Mouse (Mus musculus): ENCODE results near the gene Plcg2. TPM values are rescaled to one million over a fixed set of nuclear protein-coding genes. Genes with fewer than 3 reads are reported as not detected.

Plcg2 gene
- 2.8 and 4.3 TPM in 2 replicates for polyA plus RNA-seq (2012; rRNA removed)
- polyA plus RNA-seq (2014; fragmentation: Nextera tagmentation; extraction: Ambion mirVana) = 5.0 and 5.4 TPM in 2 replicates

DNA sequence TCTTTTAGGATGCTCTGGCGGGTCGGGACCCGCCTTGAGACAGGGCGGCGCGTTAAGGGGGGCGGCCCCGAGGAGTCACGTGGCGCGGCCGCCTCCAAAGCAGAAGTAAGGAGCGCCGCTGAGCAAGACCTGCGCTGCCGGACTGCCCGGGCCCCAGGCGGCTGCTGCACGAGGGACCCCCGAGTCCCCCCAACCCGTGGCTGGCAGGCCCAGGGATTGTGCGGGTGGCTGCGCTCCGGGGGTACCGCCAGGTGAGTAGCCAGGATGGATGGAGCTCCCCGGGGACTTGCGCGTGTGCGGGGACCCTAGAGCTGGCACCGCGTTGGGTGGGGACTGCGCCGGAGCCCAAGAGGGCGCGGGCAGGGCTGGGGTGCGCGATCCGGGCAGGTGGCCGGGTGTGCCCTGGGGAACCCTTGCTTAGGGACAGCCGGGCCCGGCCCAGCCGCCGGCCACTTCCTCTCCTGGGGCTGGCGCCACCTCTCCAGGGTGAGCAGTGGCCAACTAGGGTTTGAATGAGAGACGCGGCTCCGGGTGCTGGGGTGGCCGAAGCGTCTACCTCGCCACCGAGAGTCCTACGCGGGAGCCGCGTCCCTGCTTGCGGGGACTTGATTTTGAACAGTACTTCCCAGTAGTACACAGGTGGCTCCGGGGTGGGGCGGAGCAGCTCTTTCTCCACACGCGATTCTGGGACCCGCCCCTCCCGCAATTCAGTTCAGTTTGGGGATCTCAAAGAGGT, at the start of gene Plcg2:
Gene Plcg2 (plus strand): TSS at position 113 of the 736 bp plus-strand sequence.
- no peaks in the 10 kb centered on the region for H3K9me3 ChIP-seq (ENCODE audit: control insufficient read depth, low read length)
- WGBS (ENCODE audit: insufficient replicate concordance) = 1% methylated on average over 62 of the region's 62 CpGs
- no peaks in the 10 kb centered on the region; a peak in 1 of 4 replicates for H3K4me1 ChIP-seq (replicated peaks; ENCODE audit: control insufficient read depth in 2 of 2, insufficient read depth in 2 of 2, low read length in 1 of 2)
- H3K27ac ChIP-seq = no peak within 1 kb of the TSS
- DNase-seq (ENCODE audit: low read depth in 3 of 3, low spot score in 3 of 3) (no peak), ATAC-seq (ENCODE audit: insufficient read depth) (peak; percentile 45; the same call in 1 of the 2 replicates)
- no peak for TF ChIP-seq EP300 (IDR thresholded peaks at IDR 0.05; ENCODE audit: low read depth)
- no peak for TF ChIP-seq CTCF (IDR thresholded peaks at IDR 0.05; ENCODE audit: low read depth)
- H3K9ac ChIP-seq (replicated peaks) = no peak within 1 kb of the TSS; the same call in 1 of the 2 replicates
- no peaks in the 10 kb centered on the region for H3K36me3 ChIP-seq (replicated peaks; ENCODE audit: control insufficient read depth, insufficient read depth, low read depth)
- H3K4me2 ChIP-seq (ENCODE audit: low read depth) = peak within 1 kb of the TSS; percentile 66
- peak within 1 kb of the TSS; percentile 40 to 44 for H3K4me3 ChIP-seq (ENCODE audit: insufficient read depth in 1 of 2, low read depth in 2 of 2, low read length in 2 of 2)
- H3K27me3 ChIP-seq (ENCODE audit: control insufficient read depth, insufficient read depth, low read length) = peaks cover 24% of the 10 kb centered on the region

DNA sequence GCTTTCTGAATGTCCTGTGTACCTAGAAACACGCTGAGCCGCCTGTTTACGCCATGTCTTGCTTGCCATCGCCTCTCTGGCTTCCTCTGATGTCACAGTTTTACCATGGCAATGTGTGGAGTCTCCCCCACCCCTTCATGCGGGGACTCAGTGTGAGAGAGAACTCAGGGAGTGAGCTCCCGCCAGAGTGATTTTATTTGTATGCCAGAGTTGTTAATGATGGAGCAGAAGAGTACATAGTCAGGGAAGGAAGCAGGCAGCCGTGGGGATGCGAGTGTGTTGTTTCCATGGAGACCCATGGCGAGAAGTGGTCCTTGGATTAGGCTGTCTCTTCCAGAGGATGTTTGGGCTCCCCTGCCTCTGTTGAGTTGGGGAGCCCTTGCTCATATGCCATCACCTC, 47.0 kb upstream of the Plcg2 start:
- Histone ChIP-seq H3K9ac (replicated peaks) (no peak overlapping the region), H3K27ac (no peak overlapping the region), H3K27me3 (ENCODE audit: control insufficient read depth, insufficient read depth, low read length) (no peaks in the 10 kb centered on the region), H3K36me3 (replicated peaks; ENCODE audit: control insufficient read depth, insufficient read depth, low read depth) (peaks cover 16% of the 10 kb centered on the region), H3K4me1 (replicated peaks; ENCODE audit: control insufficient read depth in 2 of 2, insufficient read depth in 2 of 2, low read length in 1 of 2) (no peaks in the 10 kb centered on the region), H3K9me3 (ENCODE audit: control insufficient read depth, low read length) (no peaks in the 10 kb centered on the region), H3K4me3 (ENCODE audit: insufficient read depth in 1 of 2, low read depth in 2 of 2, low read length in 2 of 2) (no peak overlapping the region), H3K4me2 (ENCODE audit: low read depth) (no peak overlapping the region)
- WGBS (ENCODE audit: insufficient replicate concordance) = 81% methylated on average over 9 of the region's 9 CpGs
- DNase-seq (ENCODE audit: low read depth in 3 of 3, low spot score in 3 of 3) (no peak), ATAC-seq (ENCODE audit: insufficient read depth) (no peak)
- TF ChIP-seq CTCF (IDR thresholded peaks at IDR 0.05; ENCODE audit: low read depth) = no peak
- TF ChIP-seq EP300 (IDR thresholded peaks at IDR 0.05; ENCODE audit: low read depth) = no peak

- Histone ChIP-seq H3K27ac (no peak overlapping the region), H3K36me3 (replicated peaks; ENCODE audit: control insufficient read depth, insufficient read depth, low read depth) (peaks cover 9% of the 10 kb centered on the region), H3K9me3 (ENCODE audit: control insufficient read depth, low read length) (no peaks in the 10 kb centered on the region), H3K4me2 (ENCODE audit: low read depth) (no peak overlapping the region), H3K4me3 (ENCODE audit: insufficient read depth in 1 of 2, low read depth in 2 of 2, low read length in 2 of 2) (no peak overlapping the region), H3K4me1 (replicated peaks; ENCODE audit: control insufficient read depth in 2 of 2, insufficient read depth in 2 of 2, low read length in 1 of 2) (no peaks in the 10 kb centered on the region), H3K9ac (replicated peaks) (no peak overlapping the region), H3K27me3 (ENCODE audit: control insufficient read depth, insufficient read depth, low read length) (no peaks in the 10 kb centered on the region)
- DNase-seq (ENCODE audit: low read depth in 3 of 3, low spot score in 3 of 3) = no peak
- TF ChIP-seq CTCF (IDR thresholded peaks at IDR 0.05; ENCODE audit: low read depth) (no peak), EP300 (IDR thresholded peaks at IDR 0.05; ENCODE audit: low read depth) (no peak)
- 78% methylated on average over 6 of the region's 6 CpGs for WGBS (ENCODE audit: insufficient replicate concordance)
- no peak for ATAC-seq (ENCODE audit: insufficient read depth)
Measured at GRCm38 (mm10) chr8:117453974-117454373, 44.1 kb upstream of the Plcg2 start.

GRCm38 (mm10) chr8:117454516-117455116, 43.5 kb upstream of the Plcg2 start:
- Histone ChIP-seq H3K36me3 (replicated peaks; ENCODE audit: control insufficient read depth, insufficient read depth, low read depth) (peaks cover 9% of the 10 kb centered on the region), H3K4me3 (ENCODE audit: insufficient read depth in 1 of 2, low read depth in 2 of 2, low read length in 2 of 2) (no peak overlapping the region), H3K4me1 (replicated peaks; ENCODE audit: control insufficient read depth in 2 of 2, insufficient read depth in 2 of 2, low read length in 1 of 2) (no peaks in the 10 kb centered on the region), H3K4me2 (ENCODE audit: low read depth) (no peak overlapping the region), H3K9ac (replicated peaks) (no peak overlapping the region), H3K27ac (no peak overlapping the region), H3K27me3 (ENCODE audit: control insufficient read depth, insufficient read depth, low read length) (no peaks in the 10 kb centered on the region), H3K9me3 (ENCODE audit: control insufficient read depth, low read length) (no peaks in the 10 kb centered on the region)
- ATAC-seq (ENCODE audit: insufficient read depth) = no peak
- 86% methylated on average over 14 of the region's 14 CpGs for WGBS (ENCODE audit: insufficient replicate concordance)
- DNase-seq (ENCODE audit: low read depth in 3 of 3, low spot score in 3 of 3) = no peak
- TF ChIP-seq CTCF (IDR thresholded peaks at IDR 0.05; ENCODE audit: low read depth) (no peak), EP300 (IDR thresholded peaks at IDR 0.05; ENCODE audit: low read depth) (no peak)

GRCm38 (mm10) chr8:117455701-117456100, 42.4 kb upstream of the Plcg2 start:
- DNase-seq (ENCODE audit: low read depth in 3 of 3, low spot score in 3 of 3) = no peak
- no peak overlapping the region for H3K27ac ChIP-seq
- no peaks in the 10 kb centered on the region for H3K27me3 ChIP-seq (ENCODE audit: control insufficient read depth, insufficient read depth, low read length)
- peaks cover 9% of the 10 kb centered on the region for H3K36me3 ChIP-seq (replicated peaks; ENCODE audit: control insufficient read depth, insufficient read depth, low read depth)
- H3K9me3 ChIP-seq (ENCODE audit: control insufficient read depth, low read length) = no peaks in the 10 kb centered on the region
- no peak for ATAC-seq (ENCODE audit: insufficient read depth)
- TF ChIP-seq CTCF (IDR thresholded peaks at IDR 0.05; ENCODE audit: low read depth) (no peak), EP300 (IDR thresholded peaks at IDR 0.05; ENCODE audit: low read depth) (no peak)
- no peak overlapping the region for H3K4me3 ChIP-seq (ENCODE audit: insufficient read depth in 1 of 2, low read depth in 2 of 2, low read length in 2 of 2)
- no peaks in the 10 kb centered on the region for H3K4me1 ChIP-seq (replicated peaks; ENCODE audit: control insufficient read depth in 2 of 2, insufficient read depth in 2 of 2, low read length in 1 of 2)
- no peak overlapping the region for H3K4me2 ChIP-seq (ENCODE audit: low read depth)
- 81% methylated on average over 6 of the region's 6 CpGs for WGBS (ENCODE audit: insufficient replicate concordance)
- H3K9ac ChIP-seq (replicated peaks) = no peak overlapping the region

All from liver, embryonic 14.5 days (tissue).